Mouse (Mus musculus) myocyte (in vitro differentiated cells): Measurements from ENCODE around the gene Celf2. TPM values are rescaled to one million over a fixed set of nuclear protein-coding genes. Genes with fewer than 3 reads are reported as not detected.

ENCODE experiments used
- H3K27me3 ChIP-seq: one replicate; pipeline ENCODE4 v1.6.1; 2011; ENCODE audit not compliant: control insufficient read depth, insufficient read depth, insufficient read length
- H3K36me3 ChIP-seq: one replicate; pipeline ENCODE4 v1.6.1; 2011; ENCODE audit not compliant: control insufficient read depth, insufficient read depth
- H3K4me2 ChIP-seq: one replicate; pipeline ENCODE4 v1.6.1; 2011; ENCODE audit warnings: low read depth, control low read depth
- H3K4me3 ChIP-seq: one replicate; pipeline ENCODE4 v1.5.1; 2011; ENCODE audit warnings: mild to moderate bottlenecking, control low read depth, moderate library complexity
- H3K79me2 ChIP-seq: one replicate; pipeline ENCODE4 v1.6.1; 2011; ENCODE audit not compliant: control insufficient read depth, insufficient read depth
- H3ac ChIP-seq: one replicate; pipeline ENCODE4 v1.6.1; 2011; ENCODE audit not compliant: control insufficient read depth, insufficient read length
- CEBPB ChIP-seq: IDR thresholded peaks from 2 replicates; pipeline ENCODE4 v1.6.1; 2011; ENCODE audit warnings: mild to moderate bottlenecking, moderate library complexity; ENCODE audit not compliant: poor library complexity, insufficient read depth, severe bottlenecking
- E2F4 ChIP-seq: IDR thresholded peaks from one replicate; pipeline ENCODE4 v1.6.1; 2011; ENCODE audit warnings: mild to moderate bottlenecking, control low read depth, moderate library complexity; ENCODE audit not compliant: insufficient read depth
- MAX ChIP-seq: IDR thresholded peaks from one replicate; pipeline ENCODE4 v1.6.1; 2011; ENCODE audit warnings: low read depth, mild to moderate bottlenecking, control low read depth
- MYOD1 ChIP-seq, 3 experiments: IDR thresholded peaks; one replicate each; pipeline ENCODE4 v1.6.1; 2011; ENCODE audit warnings: control low read depth in 2 of 3, low read depth in 2 of 3, mild to moderate bottlenecking in 2 of 3, moderate library complexity in 1 of 3; ENCODE audit not compliant: insufficient read length in 2 of 3, control insufficient read depth in 1 of 3
- MYOG ChIP-seq, 3 experiments: IDR thresholded peaks; one replicate each; pipeline ENCODE4 v1.6.1; 2011; ENCODE audit warnings: control low read depth in 2 of 3, low read depth in 2 of 3, mild to moderate bottlenecking in 2 of 3; ENCODE audit not compliant: insufficient read length in 2 of 3, control insufficient read depth in 1 of 3, insufficient read depth in 1 of 3
- POLR2A ChIP-seq: IDR thresholded peaks from one replicate; pipeline ENCODE4 v1.6.1; 2011; ENCODE audit warnings: low read depth, mild to moderate bottlenecking, control low read depth, moderate library complexity; ENCODE audit not compliant: insufficient read length
- POLR2AphosphoS2 ChIP-seq: IDR thresholded peaks from one replicate; pipeline ENCODE4 v1.6.1; 2011; ENCODE audit warnings: low read depth, control low read depth; ENCODE audit not compliant: insufficient read length
- REST ChIP-seq: IDR thresholded peaks from one replicate; pipeline ENCODE4 v1.6.1; 2011; ENCODE audit warnings: mild to moderate bottlenecking, control low read depth, moderate library complexity; ENCODE audit not compliant: insufficient read depth, insufficient read length
- SRF ChIP-seq: IDR thresholded peaks from one replicate; pipeline ENCODE4 v1.6.1; 2011; ENCODE audit warnings: low read depth; ENCODE audit not compliant: control insufficient read depth, insufficient read length
- TCF12 ChIP-seq: IDR thresholded peaks from one replicate; pipeline ENCODE4 v1.6.1; 2011; ENCODE audit warnings: mild to moderate bottlenecking, control low read depth; ENCODE audit not compliant: poor library complexity, insufficient read depth, severe bottlenecking
- TCF3 ChIP-seq: IDR thresholded peaks from one replicate; pipeline ENCODE4 v1.6.1; 2011; ENCODE audit warnings: low read depth, control low read depth; ENCODE audit not compliant: insufficient read length
- USF1 ChIP-seq: IDR thresholded peaks from one replicate; pipeline ENCODE4 v1.6.1; 2011; ENCODE audit warnings: low read depth, mild to moderate bottlenecking, control low read depth, moderate library complexity
- polyA plus RNA-seq: library from polyadenylated mRNA; unstranded; fragments of >200 nt; fragmentation: generic; extraction: Trizol; gene quantifications from one replicate; pipeline ENCODE4 v1.2.1, GENCODE M21; 2012; ENCODE audit warnings: missing spikeins

Gene Celf2
- polyA plus RNA-seq, 1 experiment = 30.1 TPM

- H3ac ChIP-seq = no peak overlapping the region
- no peak overlapping the region for H3K4me2 ChIP-seq
- H3K4me3 ChIP-seq = no peak overlapping the region
- H3K79me2 ChIP-seq = no peaks in the 10 kb centered on the region
- peaks cover 10% of the 10 kb centered on the region for H3K36me3 ChIP-seq
- no peaks in the 10 kb centered on the region for H3K27me3 ChIP-seq
- TF ChIP-seq MAX = no peak
- no peak for TF ChIP-seq MYOG (IDR thresholded peaks at IDR 0.05; ENCODE audit: control insufficient read depth in 1 of 3, insufficient read depth in 1 of 3, insufficient read length in 2 of 3, low read depth in 2 of 3)
- TF ChIP-seq TCF12 = no peak
- no peak for TF ChIP-seq REST
- TF ChIP-seq POLR2AphosphoS2 = no peak
- TF ChIP-seq MYOD1 (IDR thresholded peaks at IDR 0.05; ENCODE audit: control insufficient read depth in 1 of 3, insufficient read length in 2 of 3, low read depth in 2 of 3) = no peak
- TF ChIP-seq TCF3 = no peak
- TF ChIP-seq POLR2A = no peak
- no peak for TF ChIP-seq E2F4
- TF ChIP-seq SRF = no peak
- TF ChIP-seq CEBPB = no peak
- TF ChIP-seq USF1 = no peak
These were observed 950.8 kb downstream of the Celf2 start for GRCm38 (mm10) chr2:6558303-6559254.

DNA sequence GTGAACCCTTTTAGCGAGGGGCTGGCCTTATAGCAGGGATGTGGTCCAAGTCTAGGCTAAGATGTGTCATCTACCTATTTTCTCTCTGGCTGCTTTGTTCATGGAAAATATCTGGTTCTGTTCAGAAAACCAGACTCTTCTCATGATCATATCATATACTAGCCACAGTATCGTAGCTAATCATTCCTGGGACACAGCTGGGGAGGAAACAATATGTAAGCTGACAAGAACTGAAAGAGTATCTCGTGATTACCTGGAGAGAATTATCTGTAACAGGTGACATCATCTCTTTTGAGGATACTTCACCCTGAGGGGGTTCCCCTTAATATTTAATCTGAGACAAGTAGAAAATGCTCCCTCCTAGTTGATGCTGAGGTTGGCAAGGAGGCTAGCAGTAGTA, 951.6 kb downstream of the Celf2 start:
- no peak for TF ChIP-seq MAX
- no peak for TF ChIP-seq MYOG (IDR thresholded peaks at IDR 0.05; ENCODE audit: control insufficient read depth in 1 of 3, insufficient read depth in 1 of 3, insufficient read length in 2 of 3, low read depth in 2 of 3)
- no peak for TF ChIP-seq TCF12
- TF ChIP-seq E2F4 = no peak
- no peak for TF ChIP-seq USF1
- TF ChIP-seq TCF3 = no peak
- TF ChIP-seq POLR2A = no peak
- no peak for TF ChIP-seq SRF
- H3K36me3 ChIP-seq = peaks cover 16% of the 10 kb centered on the region
- H3ac ChIP-seq = no peak overlapping the region
- H3K27me3 ChIP-seq = no peaks in the 10 kb centered on the region
- no peaks in the 10 kb centered on the region for H3K79me2 ChIP-seq
- no peak overlapping the region for H3K4me2 ChIP-seq
- no peak overlapping the region for H3K4me3 ChIP-seq

DNA sequence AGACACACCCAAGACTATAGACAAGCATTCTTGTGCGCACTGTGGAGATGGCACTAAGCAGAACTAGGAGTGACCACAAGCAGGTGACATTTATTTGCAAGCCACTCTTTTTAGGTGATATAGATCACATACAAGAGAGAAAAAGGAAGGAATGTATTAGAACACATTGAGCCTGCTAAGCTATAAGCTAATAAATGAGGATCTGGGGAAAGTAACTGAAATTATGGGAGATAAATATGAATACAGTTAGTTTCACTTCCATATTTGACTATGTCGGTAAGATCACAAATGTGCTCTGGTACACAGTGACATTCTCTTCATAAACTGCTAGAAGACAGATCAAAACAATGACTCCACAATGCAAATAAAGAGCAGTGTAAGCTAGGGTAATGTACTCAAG, 952.5 kb downstream of the Celf2 start:
- peaks cover 16% of the 10 kb centered on the region for H3K36me3 ChIP-seq
- H3K4me2 ChIP-seq = no peak overlapping the region
- TF ChIP-seq SRF = no peak
- no peaks in the 10 kb centered on the region for H3K27me3 ChIP-seq
- H3K79me2 ChIP-seq = no peaks in the 10 kb centered on the region
- no peak overlapping the region for H3ac ChIP-seq
- H3K4me3 ChIP-seq = no peak overlapping the region

DNA sequence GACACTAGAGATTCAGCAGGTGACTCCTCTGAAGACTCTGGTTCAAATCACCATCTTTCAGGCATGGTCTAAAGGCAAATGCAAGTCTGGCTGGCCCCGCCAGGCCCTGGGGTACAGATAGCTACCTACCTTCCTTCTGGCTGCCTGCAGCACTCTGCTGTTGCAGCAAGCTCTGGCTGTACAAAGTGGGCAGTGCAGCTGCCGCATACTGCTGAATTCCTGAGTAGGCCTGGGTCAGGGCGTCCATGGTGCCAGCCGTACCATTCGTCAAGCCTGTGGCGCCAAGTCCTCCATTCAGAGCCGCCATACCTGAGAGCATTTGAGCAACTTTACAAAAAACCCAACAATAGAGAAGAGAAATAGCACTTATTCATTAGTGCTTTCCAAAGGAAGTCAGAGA, 955.7 kb downstream of the Celf2 start:
- H3K79me2 ChIP-seq = no peaks in the 10 kb centered on the region

DNA sequence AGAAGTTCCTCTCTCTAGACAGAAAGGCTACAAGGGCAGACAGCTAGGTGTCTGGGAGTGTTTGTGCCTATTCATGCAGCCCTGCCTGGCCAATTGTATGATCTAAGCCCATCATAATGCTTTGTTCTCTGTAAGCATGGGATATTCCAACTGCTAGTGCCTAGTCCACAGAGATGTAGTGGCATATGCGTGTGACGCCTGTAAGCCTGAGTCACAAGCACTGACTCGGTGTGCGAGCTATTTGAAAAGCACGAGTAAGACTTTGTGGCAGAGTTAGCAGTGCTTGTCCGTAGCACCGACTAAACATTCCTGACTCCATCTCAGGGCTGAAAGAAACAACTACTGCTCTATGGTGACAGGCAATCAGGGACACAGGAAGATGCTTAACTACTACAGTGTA, 960.1 kb downstream of the Celf2 start:
- Histone ChIP-seq H3K36me3 (peaks cover 27% of the 10 kb centered on the region), H3K4me3 (no peak overlapping the region), H3ac (no peak overlapping the region), H3K79me2 (no peaks in the 10 kb centered on the region), H3K4me2 (no peak overlapping the region), H3K27me3 (no peaks in the 10 kb centered on the region)
- no peak for TF ChIP-seq REST
- no peak for TF ChIP-seq SRF
- TF ChIP-seq TCF3 = no peak
- no peak for TF ChIP-seq MAX
- no peak for TF ChIP-seq TCF12
- TF ChIP-seq POLR2A = no peak
- no peak for TF ChIP-seq POLR2AphosphoS2
- no peak for TF ChIP-seq USF1
- no peak for TF ChIP-seq MYOD1 (IDR thresholded peaks at IDR 0.05; ENCODE audit: control insufficient read depth in 1 of 3, insufficient read length in 2 of 3, low read depth in 2 of 3)
- no peak for TF ChIP-seq E2F4
- no peak for TF ChIP-seq CEBPB
- TF ChIP-seq MYOG (IDR thresholded peaks at IDR 0.05; ENCODE audit: control insufficient read depth in 1 of 3, insufficient read depth in 1 of 3, insufficient read length in 2 of 3, low read depth in 2 of 3) = no peak

More for the DNA sequence above, 955.7 kb downstream of the Celf2 start:
- H3K36me3 ChIP-seq = peaks cover 27% of the 10 kb centered on the region
- no peaks in the 10 kb centered on the region for H3K27me3 ChIP-seq
- no peak overlapping the region for H3K4me2 ChIP-seq
- no peak overlapping the region for H3K4me3 ChIP-seq
- no peak overlapping the region for H3ac ChIP-seq
- TF ChIP-seq E2F4 (no peak), REST (no peak), POLR2A (no peak), TCF3 (no peak), MYOD1 (IDR thresholded peaks at IDR 0.05; ENCODE audit: control insufficient read depth in 1 of 3, insufficient read length in 2 of 3, low read depth in 2 of 3) (no peak), CEBPB (no peak), MAX (no peak), POLR2AphosphoS2 (no peak), TCF12 (no peak)
